In the genomic region with DNA sequence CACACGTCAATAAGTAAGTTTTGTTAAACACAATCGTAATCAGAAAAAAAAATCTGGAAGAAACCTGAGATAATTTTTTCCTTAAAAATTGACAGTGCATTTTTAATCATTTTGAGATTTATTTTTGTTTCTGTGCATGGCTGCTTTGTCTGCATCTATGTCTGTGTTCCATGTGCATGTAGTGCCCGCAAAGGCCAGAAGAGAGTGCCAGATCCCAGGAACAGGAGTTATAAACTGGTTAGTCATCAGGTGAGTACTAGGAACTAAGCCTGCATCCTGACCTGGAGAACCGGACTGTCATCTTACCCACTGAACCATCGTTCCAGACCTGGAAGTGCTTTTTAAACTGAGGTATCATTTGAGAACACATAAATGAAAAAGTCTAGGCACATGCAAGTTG, we compare ENCODE assay signal across 14 mouse cellular contexts.
DNase-seq lines count a peak whose midpoint lies in the region; ATAC-seq and TF ChIP-seq lines count a peak whose summit lies in the region.
"Had no signal": no experiment of that assay in that cellular context is flagged by ENCODE, and none has a peak within 500 bp of the region (broad histone marks: within the 10 kb centered on the region; RNA-seq: fewer than 3 reads in every experiment).

No protein-coding gene starts in this region.

- H3K36me3 ChIP-seq in forebrain, embryonic 14.5 days (ENCODE audit: control insufficient read depth, insufficient read depth, low read length) = no peaks in the 10 kb centered on the region
- H3K36me3 ChIP-seq in forebrain, embryonic 16.5 days (ENCODE audit: control insufficient read depth, insufficient read depth) = no peaks in the 10 kb centered on the region
- H3K36me3 ChIP-seq: limb, embryonic 12.5 days; neural tube, embryonic 15.5 days had no signal

- H3K4me1 ChIP-seq in forebrain, embryonic 14.5 days (ENCODE audit: control insufficient read depth, insufficient read depth, low read length) = peaks cover 13% of the 10 kb centered on the region; the same call in 1 of the 2 replicates
- peaks cover 20% of the 10 kb centered on the region for H3K4me1 ChIP-seq in forebrain, embryonic 16.5 days (replicated peaks; ENCODE audit: control insufficient read depth, insufficient read depth, low read length)

- intact Hi-C loops in left cerebral cortex, adult 2 months (cut with DNase I) = no loop called here
- intact Hi-C loops in heart, postnatal 10 days (cut with DNase I) = loop anchor here (10.0 kb wide), 1 partner anchor 703 kb away; a partner anchor contains a TSS

- no peaks in the 10 kb centered on the region for H3K27me3 ChIP-seq in forebrain, embryonic 14.5 days (replicated peaks; ENCODE audit: control insufficient read depth, insufficient read depth, low read length)
- H3K27me3 ChIP-seq in forebrain, embryonic 16.5 days (replicated peaks; ENCODE audit: control insufficient read depth, insufficient read depth, low read length) = no peaks in the 10 kb centered on the region
- H3K27me3 ChIP-seq: limb, embryonic 12.5 days; neural tube, embryonic 15.5 days had no signal

- no peaks in the 10 kb centered on the region for H3K9me3 ChIP-seq in forebrain, embryonic 14.5 days (replicated peaks; ENCODE audit: control insufficient read depth, low read length)
- no peaks in the 10 kb centered on the region for H3K9me3 ChIP-seq in forebrain, embryonic 16.5 days (ENCODE audit: control insufficient read depth, low read length)
- H3K9me3 ChIP-seq: limb, embryonic 12.5 days; neural tube, embryonic 15.5 days had no signal

- peak; percentile 3; the same call in 1 of the 2 replicates for TF ChIP-seq CTCF in left cerebral cortex, adult 2 months (IDR thresholded peaks at IDR 0.05)

- H3K9ac ChIP-seq in forebrain, embryonic 14.5 days (ENCODE audit: low read length) = no peak overlapping the region
- no peak overlapping the region for H3K9ac ChIP-seq in forebrain, embryonic 16.5 days (replicated peaks; ENCODE audit: low read depth, low read length)
- H3K9ac ChIP-seq: hindbrain, embryonic 14.5 days; limb, embryonic 12.5 days; neural tube, embryonic 15.5 days had no signal

- WGBS in forebrain, embryonic 14.5 days = 89% methylated on average over 5 of the region's 5 CpGs
- 89% methylated on average over 5 of the region's 5 CpGs for whole genome bisulfite sequencing in forebrain, embryonic 16.5 days

- H3K4me2 ChIP-seq in forebrain, embryonic 14.5 days (ENCODE audit: low read length) = no peak overlapping the region
- no peak overlapping the region for H3K4me2 ChIP-seq in forebrain, embryonic 16.5 days (ENCODE audit: low read length)
- H3K4me2 ChIP-seq: hindbrain, embryonic 14.5 days; limb, embryonic 12.5 days; neural tube, embryonic 15.5 days had no signal

- no peak overlapping the region for H3K4me3 ChIP-seq in forebrain, embryonic 14.5 days (ENCODE audit: low read depth, low read length)
- no peak overlapping the region for H3K4me3 ChIP-seq in forebrain, embryonic 16.5 days (replicated peaks; ENCODE audit: low read length)
- no peak overlapping the region for H3K4me3 ChIP-seq in left cerebral cortex, adult 2 months
- H3K4me3 ChIP-seq: erythroblast, embryonic 14.5 days; limb, embryonic 12.5 days; neural tube, embryonic 15.5 days had no signal

- peak; percentile 17 for DNase-seq in forebrain, embryonic 14.5 days (ENCODE audit: low spot score)
- DNase-seq in left cerebral cortex, adult 2 months (ENCODE audit: extremely low spot score in 1 of 2, low spot score in 2 of 2) = no peak
- no peak for DNase-seq in left cerebral cortex, adult 8-10 months (ENCODE audit: low spot score in 2 of 2)
- DNase-seq in 3134 (ENCODE audit: extremely low read depth, insufficient read length, low spot score) (peak; percentile 7), NIH3T3 (ENCODE audit: low read depth) (peak; percentile 24)
- no peak for DNase-seq in frontal cortex, postnatal 25 days (ENCODE audit: low spot score in 2 of 2)
- DNase-seq in heart, postnatal 10 days = no peak
- DNase-seq: cerebellum, adult 11 months; right cerebral cortex, postnatal 14 days had no signal

- H3K27ac ChIP-seq in forebrain, embryonic 14.5 days (ENCODE audit: low read depth, low read length) = no peak overlapping the region
- no peak overlapping the region for H3K27ac ChIP-seq in forebrain, embryonic 16.5 days (ENCODE audit: low read length)
- H3K27ac ChIP-seq in left cerebral cortex, adult 2 months = no peak overlapping the region
- H3K27ac ChIP-seq: hindbrain, embryonic 14.5 days; limb, embryonic 12.5 days; neural tube, embryonic 15.5 days had no signal

- no peak for ATAC-seq in forebrain, embryonic 14.5 days
- ATAC-seq in forebrain, embryonic 16.5 days = no peak

Comparison
In these comparisons a context has a peak if more than half of its experiments do, and no peak if none do; other contexts are left out.
1. DNase-seq: peak in forebrain, embryonic 14.5 days (single experiment), 3134 (single experiment) and NIH3T3 (single experiment); none in left cerebral cortex, adult 2 months (0 of 2), left cerebral cortex, adult 8-10 months (0 of 2), frontal cortex, postnatal 25 days (0 of 2) and heart, postnatal 10 days (0 of 2).